Mouse (Mus musculus) intestine, embryonic 16.5 days (tissue): ENCODE data around the gene Atf1. TPM values are rescaled to one million over a fixed set of nuclear protein-coding genes. Genes with fewer than 3 reads are reported as not detected.

Source experiments
- ATAC-seq: fragments of 200-750 bp; cut with Nextera tagmentation; 2 replicates; pipeline ENCODE4 v1.8.0; 2017; ENCODE audit warnings: moderate TSS enrichment, moderate library complexity
- H3K27ac ChIP-seq: fragments of 300-500 bp; sonication (generic); 2 replicates; pipeline ENCODE4 v1.5.1; 2014; ENCODE audit warnings: mild to moderate bottlenecking, low read length
- H3K27me3 ChIP-seq: fragments of 300-500 bp; sonication (generic); replicated peaks from 2 replicates; pipeline ENCODE4 v1.6.1; 2014; ENCODE audit warnings: low read length, control low read depth, mixed read lengths; ENCODE audit not compliant: control insufficient read depth, insufficient read depth
- H3K36me3 ChIP-seq: fragments of 300-500 bp; sonication (generic); 2 replicates; pipeline ENCODE4 v1.6.1; 2014; ENCODE audit warnings: low read length, control low read depth; ENCODE audit not compliant: control insufficient read depth, insufficient read depth
- H3K4me1 ChIP-seq: fragments of 300-500 bp; sonication (generic); 2 replicates; pipeline ENCODE4 v1.6.1; 2014; ENCODE audit warnings: low read length, control low read depth, mixed read lengths; ENCODE audit not compliant: control insufficient read depth, insufficient read depth
- H3K4me2 ChIP-seq: fragments of 300-500 bp; sonication (generic); 2 replicates; pipeline ENCODE4 v1.6.1; 2014; ENCODE audit warnings: low read depth, low read length, control low read depth
- H3K4me3 ChIP-seq: fragments of 300-500 bp; sonication (generic); 2 replicates; pipeline ENCODE4 v1.5.1; 2014; ENCODE audit warnings: mild to moderate bottlenecking, low read length
- H3K9ac ChIP-seq: fragments of 300-500 bp; sonication (generic); 2 replicates; pipeline ENCODE4 v1.6.1; 2014; ENCODE audit warnings: low read depth, low read length
- H3K9me3 ChIP-seq: fragments of 300-500 bp; sonication (generic); 2 replicates; pipeline ENCODE4 v1.6.1; 2016; ENCODE audit warnings: low read length, control low read depth; ENCODE audit not compliant: control insufficient read depth
- WGBS: fragments of 180-500 bp; shearing (Covaris S2); extraction: QIAGEN DNeasy Blood & Tissue Kit; methylation state at CpG from one replicate; pipeline ENCODE4 v1.1.7; 2014; 5-methylcytosine and 5-hydroxymethylcytosine counted together
- polyA plus RNA-seq: library from polyadenylated mRNA; unstranded; fragments of >200 nt; fragmentation: Nextera tagmentation; extraction: Ambion mirVana; gene quantifications from 2 replicates; pipeline ENCODE4 v1.2.1, GENCODE M21; 2015

Gene Atf1
- polyA plus RNA-seq, 1 experiment from 2014 or later = 36.4 TPM

- peak overlapping the region; percentile 100 for H3K27ac ChIP-seq
- 3% methylated on average over 16 of the region's 17 CpGs for WGBS
- H3K27me3 ChIP-seq = no peaks in the 10 kb centered on the region
- H3K9me3 ChIP-seq = peaks cover 9% of the 10 kb centered on the region; the same call in 1 of the 2 replicates
- peak overlapping the region; percentile 63 for H3K4me2 ChIP-seq
- peak; percentile 67 for ATAC-seq
- no peaks in the 10 kb centered on the region for H3K36me3 ChIP-seq
- H3K4me3 ChIP-seq = peak overlapping the region; percentile 84
- H3K9ac ChIP-seq = peak overlapping the region; percentile 99
- peaks cover 11% of the 10 kb centered on the region for H3K4me1 ChIP-seq
Observed at GRCm38 (mm10) chr15:100227031-100227662, 472 bp upstream of the Atf1 start.

GRCm38 (mm10) chr15:100228535-100229336, 1.1 kb downstream of the Atf1 start:
- Histone ChIP-seq H3K4me3 (peak overlapping the region; percentile 84), H3K9ac (peak overlapping the region; percentile 99), H3K9me3 (peaks cover 2% of the 10 kb centered on the region; the same call in 1 of the 2 replicates), H3K27me3 (no peaks in the 10 kb centered on the region), H3K4me1 (peaks cover 11% of the 10 kb centered on the region), H3K4me2 (peak overlapping the region; percentile 57), H3K36me3 (no peaks in the 10 kb centered on the region), H3K27ac (peak overlapping the region; percentile 100)
- ATAC-seq = peak; percentile 22; the same call in 1 of the 2 replicates
- 7% methylated on average over 16 of the region's 16 CpGs for WGBS

- ATAC-seq = no peak
- H3K36me3 ChIP-seq = peaks cover 6% of the 10 kb centered on the region; the same call in 1 of the 2 replicates
- WGBS = 65% methylated on average over 1 of the region's 1 CpGs
- no peak overlapping the region for H3K27ac ChIP-seq
- H3K4me2 ChIP-seq = no peak overlapping the region
- H3K4me1 ChIP-seq = peaks cover 11% of the 10 kb centered on the region
- H3K27me3 ChIP-seq = no peaks in the 10 kb centered on the region
- no peaks in the 10 kb centered on the region for H3K9me3 ChIP-seq
- H3K4me3 ChIP-seq = no peak overlapping the region
- no peak overlapping the region for H3K9ac ChIP-seq
Observed at GRCm38 (mm10) chr15:100230655-100231054, 3.0 kb downstream of the Atf1 start.

- Histone ChIP-seq H3K27me3 (no peaks in the 10 kb centered on the region), H3K36me3 (peaks cover 9% of the 10 kb centered on the region; the same call in 1 of the 2 replicates)
Observed at GRCm38 (mm10) chr15:100231616-100232525, 4.3 kb downstream of the Atf1 start.

GRCm38 (mm10) chr15:100235208-100235965, 7.8 kb downstream of the Atf1 start:
- 92% methylated on average over 12 of the region's 12 CpGs for WGBS
- H3K9me3 ChIP-seq = no peaks in the 10 kb centered on the region
- H3K36me3 ChIP-seq = peaks cover 9% of the 10 kb centered on the region
- H3K4me1 ChIP-seq = peaks cover 5% of the 10 kb centered on the region; the same call in 1 of the 2 replicates
- H3K9ac ChIP-seq = no peak overlapping the region
- H3K27ac ChIP-seq = no peak overlapping the region
- H3K4me2 ChIP-seq = no peak overlapping the region
- no peak overlapping the region for H3K4me3 ChIP-seq
- ATAC-seq = no peak
- H3K27me3 ChIP-seq = no peaks in the 10 kb centered on the region

More at GRCm38 (mm10) chr15:100231616-100232525, 4.3 kb downstream of the Atf1 start:
- no peak overlapping the region; the same call in 1 of the 2 replicates for H3K27ac ChIP-seq
- ATAC-seq = no peak
- H3K4me3 ChIP-seq = no peak overlapping the region
- no peak overlapping the region for H3K4me2 ChIP-seq
- H3K4me1 ChIP-seq = peaks cover 11% of the 10 kb centered on the region
- 78% methylated on average over 14 of the region's 14 CpGs for WGBS
- H3K9me3 ChIP-seq = no peaks in the 10 kb centered on the region
- H3K9ac ChIP-seq = no peak overlapping the region

GRCm38 (mm10) chr15:100236952-100237351, 9.3 kb downstream of the Atf1 start:
- ATAC-seq = no peak
- Histone ChIP-seq H3K4me1 (peaks cover 3% of the 10 kb centered on the region; the same call in 1 of the 2 replicates), H3K36me3 (peaks cover 9% of the 10 kb centered on the region), H3K4me3 (no peak overlapping the region), H3K9me3 (no peaks in the 10 kb centered on the region), H3K4me2 (no peak overlapping the region), H3K9ac (no peak overlapping the region), H3K27me3 (no peaks in the 10 kb centered on the region), H3K27ac (no peak overlapping the region)
- 84% methylated on average over 6 of the region's 6 CpGs for WGBS

- no peaks in the 10 kb centered on the region for H3K9me3 ChIP-seq
- H3K9ac ChIP-seq = no peak overlapping the region
- no peak overlapping the region for H3K4me3 ChIP-seq
- 92% methylated on average over 6 of the region's 6 CpGs for WGBS
- no peak overlapping the region for H3K27ac ChIP-seq
- H3K4me2 ChIP-seq = no peak overlapping the region
- peaks cover 2% of the 10 kb centered on the region; the same call in 1 of the 2 replicates for H3K36me3 ChIP-seq
- H3K4me1 ChIP-seq = peaks cover 3% of the 10 kb centered on the region; the same call in 1 of the 2 replicates
- ATAC-seq = no peak
- no peaks in the 10 kb centered on the region for H3K27me3 ChIP-seq
Observed at GRCm38 (mm10) chr15:100241780-100242179, 14.2 kb downstream of the Atf1 start.

GRCm38 (mm10) chr15:100245951-100246350, 18.3 kb downstream of the Atf1 start:
- no peak overlapping the region for H3K27ac ChIP-seq
- H3K36me3 ChIP-seq = peaks cover 11% of the 10 kb centered on the region; the same call in 1 of the 2 replicates
- H3K27me3 ChIP-seq = no peaks in the 10 kb centered on the region
- no peak overlapping the region for H3K9ac ChIP-seq
- 98% methylated on average over 7 of the region's 7 CpGs for WGBS
- ATAC-seq = no peak
- H3K9me3 ChIP-seq = no peaks in the 10 kb centered on the region
- no peaks in the 10 kb centered on the region for H3K4me1 ChIP-seq
- H3K4me2 ChIP-seq = no peak overlapping the region
- no peak overlapping the region for H3K4me3 ChIP-seq
